Mouse (Mus musculus) embryonic fibroblast, embryonic 13.5 days (primary cell): ENCODE results near the gene Prmt1. TPM values are rescaled to one million over a fixed set of nuclear protein-coding genes. Genes with fewer than 3 reads are reported as not detected.
"Not testable (repeated sequence)": the region's sequence is repeated elsewhere in the genome, so short reads cannot be mapped to it uniquely, and the experiment has no call there.

Source experiments
- H3K27ac ChIP-seq: 2 replicates; pipeline ENCODE4 v1.5.1; 2012; ENCODE audit warnings: low read length, control low read depth, inconsistent platforms; ENCODE audit not compliant: insufficient read depth
- H3K4me1 ChIP-seq: 2 replicates; pipeline ENCODE4 v1.6.1; 2011; ENCODE audit warnings: low read length; ENCODE audit not compliant: control insufficient read depth, insufficient read depth
- H3K4me3 ChIP-seq: 2 replicates; pipeline ENCODE4 v1.5.1; 2011; ENCODE audit warnings: mild to moderate bottlenecking, control low read depth, low read length; ENCODE audit not compliant: insufficient read depth
- CTCF ChIP-seq: IDR thresholded peaks from 2 replicates; pipeline ENCODE4 v1.5.1; 2011; ENCODE audit warnings: mild to moderate bottlenecking, control low read depth, low read length, moderate library complexity, borderline replicate concordance; ENCODE audit not compliant: insufficient read depth
- POLR2A ChIP-seq: IDR thresholded peaks from 2 replicates; pipeline ENCODE4 v1.6.1; 2011; ENCODE audit warnings: low read depth, mild to moderate bottlenecking, control low read depth, low read length, moderate library complexity
- polyA plus RNA-seq: library from polyadenylated mRNA; stranded (reverse); fragments of >200 nt; gene quantifications from 2 replicates; pipeline ENCODE4 v1.2.4, GENCODE M21; 2011; ENCODE audit warnings: low read depth; ENCODE audit not compliant: missing spikeins, insufficient read length

The Prmt1 gene
- 403 and 439 TPM in 2 replicates for polyA plus RNA-seq

DNA sequence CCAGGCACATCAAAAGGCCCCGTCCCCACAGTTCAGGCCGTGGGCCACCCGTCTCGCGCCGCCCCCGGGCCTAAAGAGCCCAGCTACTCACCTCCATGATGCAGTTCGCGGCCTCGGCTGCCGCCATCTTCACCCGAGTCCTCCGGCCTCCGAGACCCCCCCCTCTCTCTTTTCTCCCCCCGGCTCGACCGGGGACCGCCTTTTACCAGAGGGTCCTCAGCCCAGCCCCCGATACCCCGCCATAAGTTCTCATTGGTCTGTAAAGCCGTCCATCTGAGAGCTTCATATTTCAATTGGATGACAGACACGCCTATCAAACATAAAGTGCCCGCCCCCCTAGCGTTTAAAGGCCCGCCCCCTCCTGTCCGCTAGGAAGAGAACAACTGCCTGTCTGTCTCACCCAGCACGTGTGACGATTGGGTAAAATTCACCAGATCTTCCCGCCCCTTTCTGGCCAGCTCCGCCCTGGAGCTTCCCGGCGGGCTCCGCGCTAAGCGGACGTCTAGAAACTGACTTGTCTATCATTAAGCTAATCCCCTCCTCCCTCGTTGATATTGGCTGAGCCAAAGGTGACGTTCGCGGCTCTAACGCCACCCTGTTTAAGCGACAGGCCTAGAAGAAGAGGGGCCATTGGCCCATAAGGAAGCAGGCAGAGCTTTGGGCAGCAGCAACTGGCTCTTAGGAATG lies at the start of gene Prmt1:
TSS of gene Prmt1 (minus strand) at position 377 of the 687 bp plus-strand sequence.
- TF ChIP-seq CTCF, result no peak
- peak; percentile 83 for TF ChIP-seq POLR2A
- Histone ChIP-seq H3K27ac (peak within 1 kb of the TSS; percentile 87), H3K4me3 (peak within 1 kb of the TSS; percentile 95)

DNA sequence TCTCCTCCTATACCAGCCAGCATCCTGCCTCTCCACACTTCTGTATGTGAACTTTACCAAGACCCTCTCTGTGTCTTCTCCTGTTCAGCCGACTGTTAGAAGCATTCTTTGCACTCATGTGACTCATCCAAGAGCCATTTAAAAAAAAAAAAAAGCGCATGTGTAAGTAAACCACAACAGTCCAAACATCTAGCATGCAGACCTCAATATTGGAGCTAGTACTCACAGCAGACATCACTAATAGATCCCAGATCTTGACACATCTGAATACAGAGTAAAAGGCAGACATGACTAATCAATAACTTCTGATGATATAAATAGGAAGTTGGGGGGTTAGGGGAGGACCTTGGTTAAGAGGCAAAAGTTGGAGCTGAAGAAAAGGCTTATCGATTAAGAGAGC lies 49.3 kb upstream of the Prmt1 start:
- Histone ChIP-seq H3K27ac (peak overlapping the region; percentile 14; the same call in 1 of the 2 replicates), H3K4me1 (peaks cover 9% of the 10 kb centered on the region), H3K4me3 (no peak overlapping the region)
- TF ChIP-seq POLR2A (no peak), CTCF (no peak)

More for the DNA sequence above, at the start of gene Prmt1:
- no peaks in the 10 kb centered on the region for H3K4me1 ChIP-seq

DNA sequence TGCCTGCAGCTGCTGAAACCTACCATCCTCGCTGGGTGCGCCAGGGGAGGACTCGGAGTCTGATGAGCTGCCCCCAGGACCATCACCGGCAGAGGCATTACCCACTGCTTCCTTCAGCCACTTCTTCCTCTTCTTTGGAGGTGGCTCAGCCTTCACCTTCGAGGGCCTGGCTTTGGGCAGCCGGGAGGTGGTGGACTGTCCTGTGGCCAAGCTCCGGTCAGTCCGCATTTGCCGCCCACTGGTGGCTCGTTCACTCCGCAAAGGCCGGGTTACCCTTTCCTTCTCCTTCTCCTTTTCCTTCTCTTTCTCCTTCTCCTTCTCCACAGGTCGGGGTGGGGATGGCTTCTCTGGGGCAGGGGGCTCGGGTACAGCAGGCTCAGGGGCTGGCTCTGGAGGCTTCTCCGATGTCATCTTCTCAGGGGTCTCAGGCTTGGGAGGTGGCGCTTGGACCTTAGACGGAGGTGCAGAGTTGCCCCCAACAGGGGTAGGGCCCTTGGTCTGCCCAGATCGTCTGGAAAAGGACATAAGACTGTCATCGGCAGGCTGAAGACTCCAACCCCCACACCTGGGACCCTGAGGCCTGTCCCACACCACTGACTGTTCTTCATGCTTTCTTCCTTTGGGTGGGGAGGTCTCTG lies 47.5 kb upstream of the Prmt1 start:
- Histone ChIP-seq H3K4me1 (peaks cover 9% of the 10 kb centered on the region), H3K4me3 (no peak overlapping the region), H3K27ac (no peak overlapping the region)
- TF ChIP-seq CTCF (no peak), POLR2A (no peak)

- TF ChIP-seq CTCF, result no peak
- peaks cover 5% of the 10 kb centered on the region for H3K4me1 ChIP-seq
- no peak overlapping the region for H3K27ac ChIP-seq
- H3K4me3 ChIP-seq, result no peak overlapping the region
Measured at GRCm38 (mm10) chr7:45030857-45031256, 44.5 kb upstream of the Prmt1 start.

DNA sequence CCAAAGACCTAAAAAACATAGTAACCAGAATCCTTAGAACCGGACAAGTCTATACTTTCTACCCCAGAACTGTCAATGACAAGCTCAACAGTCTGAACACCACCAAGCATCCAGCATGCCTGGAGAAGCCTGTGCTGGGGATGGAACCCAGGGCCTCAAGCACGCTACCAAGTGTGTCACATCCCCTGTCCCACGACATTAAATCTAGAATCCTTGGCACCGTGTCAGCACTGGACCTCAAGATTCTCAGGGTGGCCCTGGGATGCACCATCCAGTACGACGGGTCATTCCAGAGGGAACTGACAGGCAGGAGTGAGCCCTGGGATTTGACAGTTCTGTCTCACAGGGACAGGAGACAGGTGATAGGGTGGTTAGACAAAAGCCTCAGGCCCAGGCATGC lies 43.6 kb upstream of the Prmt1 start:
- TF ChIP-seq CTCF (no peak), POLR2A (no peak)
- no peak overlapping the region for H3K27ac ChIP-seq
- no peak overlapping the region for H3K4me3 ChIP-seq
- H3K4me1 ChIP-seq, result no peaks in the 10 kb centered on the region; the same call in 1 of the 2 replicates

- TF ChIP-seq POLR2A (no peak), CTCF (no peak)
- no peaks in the 10 kb centered on the region; the same call in 1 of the 2 replicates for H3K4me1 ChIP-seq
- no peak overlapping the region for H3K27ac ChIP-seq
- no peak overlapping the region for H3K4me3 ChIP-seq
Measured at GRCm38 (mm10) chr7:45028351-45028750, 42.0 kb upstream of the Prmt1 start.

- TF ChIP-seq CTCF (no peak), POLR2A (no peak)
- H3K4me1 ChIP-seq, result no peaks in the 10 kb centered on the region; the same call in 1 of the 2 replicates
- H3K27ac ChIP-seq, result no peak overlapping the region
- no peak overlapping the region for H3K4me3 ChIP-seq
Measured at GRCm38 (mm10) chr7:45027761-45028160, 41.4 kb upstream of the Prmt1 start.

DNA sequence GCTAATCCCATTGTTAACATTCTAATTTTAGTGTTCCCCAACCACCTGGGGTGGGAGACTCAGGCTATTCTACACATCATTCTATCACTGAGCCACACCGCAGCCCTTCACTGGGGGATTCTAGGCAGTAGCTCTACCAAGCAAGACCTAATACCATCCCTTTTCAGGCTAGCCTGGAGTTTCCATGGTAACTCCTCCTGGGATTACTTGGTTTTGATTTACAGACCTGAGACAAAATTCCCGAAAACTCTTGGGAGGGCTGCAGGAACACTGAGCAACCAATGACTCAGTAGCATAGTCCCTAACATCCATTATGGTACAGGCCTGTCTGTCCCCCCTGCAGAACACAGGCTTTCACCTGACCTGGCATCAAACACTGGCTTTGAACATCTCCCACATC lies 39.9 kb upstream of the Prmt1 start:
- Histone ChIP-seq H3K4me1 (no peaks in the 10 kb centered on the region; the same call in 1 of the 2 replicates), H3K4me3 (no peak overlapping the region), H3K27ac (no peak overlapping the region)
- TF ChIP-seq CTCF, result no peak
- TF ChIP-seq POLR2A, result no peak

- no peaks in the 10 kb centered on the region; the same call in 1 of the 2 replicates for H3K4me1 ChIP-seq
- no peak for TF ChIP-seq POLR2A
- no peak for TF ChIP-seq CTCF
- no peak overlapping the region for H3K4me3 ChIP-seq
- H3K27ac ChIP-seq, result no peak overlapping the region
Measured at GRCm38 (mm10) chr7:45025601-45026220, 39.3 kb upstream of the Prmt1 start.

- H3K4me3 ChIP-seq, result no peak overlapping the region
- no peaks in the 10 kb centered on the region; the same call in 1 of the 2 replicates for H3K4me1 ChIP-seq
- TF ChIP-seq POLR2A (0 out of 2 replicates have a peak, but pooled peaks have one; percentile 32), CTCF (no peak)
- H3K27ac ChIP-seq, result no peak overlapping the region
Measured at GRCm38 (mm10) chr7:45024281-45025248, 38.2 kb upstream of the Prmt1 start.

DNA sequence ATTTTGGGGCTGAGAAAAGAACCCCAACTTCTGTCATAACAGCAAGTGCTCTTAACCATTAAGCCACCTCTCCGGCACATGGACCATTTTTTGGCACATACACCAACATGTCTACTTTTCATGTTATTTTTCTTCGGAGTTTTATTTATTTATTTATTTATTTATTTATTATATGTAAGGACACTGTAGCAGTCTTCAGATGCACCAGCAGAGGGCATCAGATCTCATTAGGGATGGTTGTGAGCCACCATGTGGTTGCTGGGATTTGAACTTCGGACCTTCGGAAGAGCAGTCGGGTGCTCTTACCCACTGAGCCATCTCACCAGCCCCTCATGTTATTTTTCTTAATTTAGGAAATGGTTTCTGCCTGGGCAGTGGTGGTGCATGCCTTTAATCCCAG lies 37.3 kb upstream of the Prmt1 start:
- H3K4me3 ChIP-seq, H3K27ac ChIP-seq, H3K4me1 ChIP-seq: not testable (repeated sequence)
